Mouse (Mus musculus) liver, embryonic 14.5 days (tissue): ENCODE results near the gene Wipf2.

Experiments
- CTCF ChIP-seq: IDR thresholded peaks from 2 replicates; pipeline ENCODE4 v1.5.1; 2016; ENCODE audit warnings: antibody characterized with exemption, low read depth, control low read depth
- EP300 ChIP-seq: IDR thresholded peaks from 2 replicates; pipeline ENCODE4 v1.6.1; 2016; ENCODE audit warnings: antibody characterized with exemption, low read depth

DNA sequence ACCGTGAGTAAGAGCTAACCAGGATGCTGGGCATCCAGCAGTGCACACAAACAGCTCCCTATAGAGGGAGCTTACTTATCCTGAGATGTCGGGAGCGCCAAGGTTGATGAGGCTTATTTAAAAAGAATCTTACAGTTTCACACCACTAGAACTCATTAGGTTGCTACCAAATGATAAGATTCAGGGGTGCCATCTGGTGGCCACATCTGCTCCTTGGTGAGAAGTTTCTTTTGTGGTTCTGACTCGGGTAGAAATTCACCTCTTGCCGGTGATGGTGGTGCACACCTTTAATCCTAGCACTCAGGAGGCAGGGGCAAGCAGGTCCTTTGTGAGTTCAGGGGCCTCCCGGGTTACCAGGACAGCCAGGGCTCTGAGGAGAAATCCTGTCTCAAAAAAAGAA is 46.2 kb downstream of the Wipf2 start:
- TF ChIP-seq CTCF (peak; percentile 79), EP300 (peak; percentile 49)
